Mouse (Mus musculus) erythroblast, adult 5-6 weeks (primary cell): ENCODE data around the gene Cysrt1. TPM values are rescaled to one million over a fixed set of nuclear protein-coding genes. Genes with fewer than 3 reads are reported as not detected.
"Not testable (repeated sequence)": the region's sequence is repeated elsewhere in the genome, so short reads cannot be mapped to it uniquely, and the experiment has no call there.

Experiments
- ATAC-seq: replicated peaks from 2 replicates; pipeline ENCODE4 v1.8.0; 2016; ENCODE audit warnings: moderate number of reproducible peaks, mild to moderate bottlenecking, moderate TSS enrichment, inconsistent platforms; ENCODE audit not compliant: poor library complexity, low FRiP score, severe bottlenecking
- total RNA-seq, 2 experiments: library from RNA; stranded (forward) in 1 of 2; stranded (reverse) in 1 of 2; fragments of 150-400 nt in 1 of 2; fragments of 200-764, 138-1000 nt in 1 of 2; gene quantifications; 2 replicates each; pipeline versions ENCODE4 v1.2.3 to v1.2.4; 2015 to 2017; ENCODE audit warnings: low replicate concordance in 2 of 2

Cysrt1 gene
- total RNA-seq, 2 experiments from 2014 or later: not detected

DNA sequence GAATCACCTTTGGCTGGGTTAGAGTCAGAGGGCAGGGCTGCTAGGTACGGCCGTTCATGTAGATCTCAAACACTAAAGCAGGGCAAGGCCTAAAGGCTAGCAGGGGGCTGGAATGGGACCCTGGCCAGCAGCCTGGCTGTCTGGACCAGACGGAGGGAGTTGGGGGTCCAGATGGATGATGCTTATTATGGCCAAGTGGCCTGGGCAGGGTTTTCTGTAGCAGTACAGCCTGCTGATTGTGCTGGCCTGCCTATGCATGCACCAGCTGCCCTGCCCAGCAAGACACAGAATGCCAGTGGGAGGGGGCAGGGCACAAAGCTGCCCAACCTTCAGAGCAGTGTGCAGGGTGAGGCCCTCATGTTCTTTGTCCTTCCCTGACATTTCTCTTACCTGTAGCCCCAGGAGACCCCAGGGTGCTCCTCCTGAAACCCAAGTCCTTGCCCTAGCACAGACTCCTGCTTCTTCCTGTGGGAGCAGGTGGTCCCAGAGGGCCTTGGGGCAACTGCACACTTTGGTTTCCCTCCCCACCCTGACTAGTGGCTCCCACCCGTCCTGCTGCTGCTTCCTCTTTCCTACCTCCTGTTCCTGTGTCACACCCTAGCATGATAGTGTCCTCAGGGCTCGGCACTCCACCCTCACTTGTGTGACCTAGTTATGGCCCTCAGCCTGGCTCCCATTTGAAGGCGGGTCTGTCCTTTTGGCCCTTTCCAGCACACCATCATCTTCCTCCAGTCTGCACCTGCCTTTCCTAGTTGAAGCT, 23.8 kb upstream of the Cysrt1 start:
- ATAC-seq: no peak

DNA sequence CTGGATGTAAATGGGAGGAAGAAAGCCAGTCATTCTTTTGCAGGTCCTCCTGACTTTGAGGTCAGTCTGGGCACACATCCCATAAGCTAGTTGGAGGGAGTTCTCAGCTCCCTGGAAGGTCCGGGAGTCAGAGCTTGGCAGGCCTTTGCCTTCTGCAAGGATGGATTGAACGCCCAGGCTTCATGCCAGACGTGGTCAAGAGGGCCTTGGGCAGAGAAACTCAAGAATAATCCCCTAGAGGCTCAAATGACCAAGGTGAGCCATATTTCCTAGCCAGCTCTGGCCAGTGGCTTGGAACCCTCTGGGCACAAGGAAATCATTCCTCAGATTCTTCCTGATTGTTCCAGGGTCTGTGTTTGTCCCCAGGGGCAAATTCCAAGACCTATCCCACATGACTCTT, 22.6 kb upstream of the Cysrt1 start:
- no peak for ATAC-seq

DNA sequence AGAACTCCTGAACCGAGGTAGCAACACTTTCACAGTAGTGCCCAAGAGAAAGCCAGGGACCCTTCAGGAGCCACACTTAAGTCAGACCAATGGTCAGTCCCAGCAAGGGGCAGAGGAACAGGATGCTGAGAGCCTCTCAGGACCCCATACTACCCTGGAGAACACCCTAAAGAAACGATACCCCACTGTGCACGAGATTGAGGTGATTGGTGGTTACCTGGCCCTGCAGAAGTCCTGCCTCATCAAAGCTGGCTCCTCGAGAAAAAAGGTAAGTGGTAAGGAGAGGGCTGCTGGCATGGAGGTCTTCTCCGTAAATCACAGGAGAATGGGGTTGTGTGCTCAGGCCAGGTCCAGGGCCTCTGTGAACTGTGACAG, 22.0 kb upstream of the Cysrt1 start:
- ATAC-seq: no peak

DNA sequence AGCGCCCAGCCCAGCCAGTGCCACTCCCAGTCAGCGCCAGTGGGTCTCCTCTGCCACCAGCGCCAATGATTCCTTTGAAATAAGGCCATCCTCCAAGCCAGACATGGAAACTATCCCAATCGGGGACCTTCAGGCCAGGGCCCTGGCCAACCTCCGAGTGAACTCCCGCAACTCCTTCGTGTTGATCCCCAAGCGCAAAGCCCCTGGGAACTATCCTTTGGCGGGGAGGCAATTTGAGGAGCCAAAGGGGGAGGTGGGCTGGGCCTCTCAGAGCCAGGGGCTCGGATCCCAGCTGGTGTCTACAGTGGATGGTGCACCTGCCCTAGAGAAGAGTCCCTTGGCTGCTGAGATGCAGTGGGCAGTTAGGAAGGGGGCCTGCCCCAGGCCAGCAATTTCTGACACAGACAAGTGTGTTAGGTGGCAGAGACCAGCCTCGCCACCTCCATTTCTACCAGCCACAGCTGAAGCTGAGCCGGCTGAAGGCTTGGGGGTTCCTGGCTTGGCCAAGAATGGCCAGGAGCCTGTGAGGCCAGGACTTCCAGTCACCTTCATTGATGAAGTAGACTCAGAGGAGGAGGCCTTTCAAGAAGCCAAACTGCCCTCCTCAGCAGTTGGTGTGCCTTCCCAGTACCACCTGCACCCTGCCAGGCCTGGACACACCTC, 21.5 kb upstream of the Cysrt1 start:
- no peak for ATAC-seq

DNA sequence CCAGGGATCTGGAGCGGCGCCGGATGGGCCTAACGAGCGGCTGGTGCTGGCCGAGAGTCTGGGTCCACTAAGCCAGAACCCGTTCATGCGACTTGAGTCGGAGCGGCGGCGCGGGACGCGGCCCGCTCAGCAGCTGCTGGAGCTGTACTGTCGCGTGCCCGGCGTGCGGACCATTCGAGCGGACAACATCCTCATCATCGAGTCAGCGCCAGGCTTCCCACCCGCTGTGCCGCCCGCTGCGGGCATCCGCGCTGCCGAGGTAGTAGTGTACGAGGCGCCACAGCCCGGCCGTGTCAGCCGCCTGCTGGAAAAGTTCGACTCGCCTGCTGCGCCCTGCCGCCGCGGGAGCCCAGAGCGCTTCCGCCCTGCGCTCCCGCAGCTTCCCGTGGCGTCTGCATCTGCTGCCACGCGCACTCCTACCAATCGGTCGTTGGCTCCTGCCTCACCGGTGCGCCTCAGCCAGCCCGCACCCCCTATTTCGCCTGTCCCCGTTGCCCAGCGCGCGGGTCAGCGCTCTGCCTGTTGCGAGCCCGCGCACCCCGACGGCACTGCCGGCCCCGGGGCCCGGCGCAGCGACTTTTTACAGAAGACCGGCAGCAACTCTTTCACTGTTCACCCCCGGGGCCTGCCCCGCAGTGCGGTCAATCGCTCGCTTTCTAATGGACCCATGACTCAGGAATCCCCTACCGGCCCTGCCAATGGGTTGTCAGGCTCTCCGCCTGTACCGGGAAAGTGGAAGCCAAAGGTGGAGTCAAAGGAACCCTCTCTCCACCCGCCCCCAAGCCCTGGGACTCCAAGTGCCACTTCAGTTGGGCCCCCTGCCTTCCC, 20.8 kb upstream of the Cysrt1 start:
- no peak; the same call in 1 of the 2 replicates for ATAC-seq

DNA sequence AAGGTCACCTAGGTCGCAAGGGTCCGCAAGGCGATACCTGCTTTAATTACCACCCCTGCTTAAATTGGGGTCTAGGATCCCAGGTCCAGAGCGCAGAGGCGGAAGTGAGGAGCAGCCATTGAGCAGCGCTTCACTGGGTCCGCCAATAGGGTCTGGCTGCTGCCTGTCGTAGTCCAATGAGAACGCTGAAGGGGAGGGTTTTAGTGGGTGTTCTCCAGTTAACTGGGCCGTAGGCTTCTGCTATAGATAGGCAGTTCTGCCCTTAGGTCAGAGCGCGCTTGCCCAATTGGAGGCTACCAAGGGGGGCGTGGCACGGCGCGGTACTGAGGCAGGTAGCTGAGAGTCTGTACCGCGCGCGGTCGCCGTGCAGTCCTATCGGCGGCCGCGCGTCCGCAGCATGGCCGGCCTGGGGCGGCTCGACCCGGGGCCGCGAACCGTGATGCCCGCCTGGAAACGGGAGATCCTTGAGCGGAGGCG, 20.1 kb upstream of the Cysrt1 start, which contains the start of gene Tprn:
Tprn (plus strand) TSS at position 328 of the 477 bp plus-strand sequence.
- peak; percentile 96 for ATAC-seq

DNA sequence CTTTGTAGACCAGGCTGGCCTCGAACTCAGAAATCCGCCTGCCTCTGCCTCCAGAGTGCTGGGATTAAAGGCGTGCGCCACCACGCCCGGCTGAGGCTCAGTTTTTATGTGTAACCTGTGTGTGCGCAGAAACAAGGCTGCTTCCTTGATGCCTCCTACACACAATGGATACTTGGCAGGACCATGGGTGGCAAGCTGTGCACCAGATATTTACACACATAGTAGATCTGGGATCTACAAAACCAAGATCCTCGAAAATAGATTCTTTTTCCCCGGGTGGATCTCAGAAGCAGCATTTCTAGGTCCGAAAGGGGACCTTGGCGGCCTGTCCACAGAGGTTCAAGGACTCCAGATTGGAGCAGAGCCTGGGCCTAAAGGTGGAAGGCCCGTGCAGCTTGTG, 19.6 kb upstream of the Cysrt1 start:
- ATAC-seq: peak; percentile 12

DNA sequence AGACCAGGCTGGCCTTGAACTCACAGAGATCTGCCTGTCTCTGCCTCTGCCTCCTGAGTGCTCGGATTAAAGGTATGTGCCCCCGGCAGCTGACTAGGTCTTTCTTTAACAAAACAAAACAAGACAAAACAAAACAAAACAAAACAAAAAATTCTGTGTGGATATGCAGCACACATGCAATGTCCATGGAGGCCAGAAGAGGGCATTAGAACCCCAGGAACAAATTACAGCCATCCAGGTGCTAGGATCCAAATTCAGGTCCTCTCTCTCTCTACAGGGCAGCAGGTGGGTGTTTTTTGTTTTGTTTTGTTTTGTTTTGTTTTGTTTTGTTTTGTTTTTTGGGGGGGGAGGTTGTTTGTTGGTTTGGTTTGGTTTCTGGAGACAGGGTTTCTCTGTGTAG, 16.6 kb upstream of the Cysrt1 start:
- no peak for ATAC-seq

DNA sequence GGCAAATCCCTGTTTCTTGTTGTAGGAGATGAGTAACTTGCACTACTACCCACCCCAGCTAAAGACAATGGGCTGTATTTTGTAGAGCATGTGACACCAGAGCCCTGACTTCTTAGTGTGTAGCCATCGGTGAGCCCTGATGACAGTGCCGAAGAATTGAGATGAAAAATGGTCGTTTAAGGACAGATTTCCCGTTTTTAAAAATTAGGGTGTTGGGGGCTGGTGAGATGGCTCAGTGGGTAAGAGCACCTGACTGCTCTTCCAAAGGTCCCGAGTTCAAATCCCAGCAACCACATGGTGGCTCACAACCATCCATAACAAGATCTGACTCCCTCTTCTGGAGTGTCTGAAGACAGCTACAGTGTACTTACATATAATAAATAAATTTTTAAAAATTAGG, 15.0 kb upstream of the Cysrt1 start:
- not testable (repeated sequence) for ATAC-seq

DNA sequence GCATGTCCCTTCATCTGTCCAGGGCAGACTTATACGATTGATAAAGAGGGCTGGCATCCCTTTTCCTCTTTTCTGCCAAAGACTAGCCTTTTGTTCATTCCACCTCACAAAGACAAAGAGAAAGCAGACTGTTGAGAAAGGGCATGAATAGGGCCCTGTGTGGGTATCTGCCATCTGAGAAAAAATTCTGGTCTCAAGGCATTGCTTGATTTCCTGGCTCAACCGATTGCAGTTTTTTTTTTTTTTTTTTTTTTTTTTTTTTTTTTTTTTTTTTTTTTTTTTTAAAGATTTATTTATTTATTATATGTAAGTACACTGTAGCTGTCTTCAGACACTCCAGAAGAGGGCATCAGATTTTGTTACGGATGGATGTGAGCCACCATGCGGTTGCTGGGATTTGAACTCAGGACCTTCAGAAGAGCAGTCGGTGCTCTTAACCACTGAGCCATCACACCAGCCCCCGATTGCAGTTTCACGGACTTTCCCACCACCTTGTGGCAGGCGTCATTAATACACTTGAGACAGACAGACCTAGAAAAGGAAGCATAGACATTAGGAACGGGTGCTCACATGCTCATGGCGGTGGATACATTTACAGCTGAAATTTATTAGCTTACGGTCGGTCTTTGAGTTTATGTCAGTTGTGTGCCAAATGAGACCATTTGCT, 14.3 kb upstream of the Cysrt1 start:
- not testable (repeated sequence) for ATAC-seq

DNA sequence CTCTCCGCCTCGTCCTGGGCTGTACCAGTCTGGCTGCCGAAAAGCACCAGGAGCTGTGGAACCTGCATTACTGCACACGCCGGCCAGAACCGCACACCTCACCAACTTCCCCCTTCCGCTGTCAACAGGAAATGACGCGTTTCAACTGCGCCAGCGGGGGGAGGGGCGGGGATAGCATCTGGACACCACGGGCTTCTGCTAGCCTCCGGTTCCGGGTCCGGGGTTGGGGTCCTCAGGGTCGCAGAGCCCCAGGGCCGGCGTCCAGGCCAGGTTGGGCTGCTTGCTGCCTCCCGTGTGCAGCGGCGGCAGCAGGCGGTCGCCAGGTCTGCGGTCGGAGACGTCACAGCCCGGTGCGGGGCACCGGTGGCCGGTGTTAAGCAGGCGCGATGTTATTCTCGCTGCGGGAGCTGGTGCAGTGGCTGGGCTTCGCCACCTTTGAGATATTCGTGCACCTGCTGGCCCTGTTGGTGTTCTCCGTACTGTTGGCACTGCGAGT, 13.1 kb upstream of the Cysrt1 start, which contains the start of gene Tmem203:
Tmem203 (plus strand) TSS at position 156 of the 496 bp plus-strand sequence.
- peak; percentile 91 for ATAC-seq

DNA sequence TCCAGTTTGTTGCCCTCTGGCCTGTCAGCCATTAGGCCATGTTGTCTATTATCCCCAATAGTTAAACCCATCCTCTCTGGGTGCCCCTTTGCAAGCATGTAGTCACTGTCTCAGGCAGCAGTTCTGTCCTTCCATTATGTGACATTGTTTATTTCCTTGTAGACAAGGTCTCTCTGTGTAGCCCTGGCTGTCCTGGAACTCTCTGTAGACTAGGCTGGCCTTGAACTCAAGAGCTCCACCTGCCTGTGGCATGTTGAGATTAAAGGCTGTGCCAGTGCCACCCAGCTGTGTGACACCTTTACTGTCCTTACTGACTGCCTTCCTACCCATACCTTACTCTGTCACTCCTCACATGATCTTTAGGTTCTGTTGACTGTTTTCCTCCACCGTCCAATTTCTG, 10.1 kb upstream of the Cysrt1 start:
- ATAC-seq: no peak

DNA sequence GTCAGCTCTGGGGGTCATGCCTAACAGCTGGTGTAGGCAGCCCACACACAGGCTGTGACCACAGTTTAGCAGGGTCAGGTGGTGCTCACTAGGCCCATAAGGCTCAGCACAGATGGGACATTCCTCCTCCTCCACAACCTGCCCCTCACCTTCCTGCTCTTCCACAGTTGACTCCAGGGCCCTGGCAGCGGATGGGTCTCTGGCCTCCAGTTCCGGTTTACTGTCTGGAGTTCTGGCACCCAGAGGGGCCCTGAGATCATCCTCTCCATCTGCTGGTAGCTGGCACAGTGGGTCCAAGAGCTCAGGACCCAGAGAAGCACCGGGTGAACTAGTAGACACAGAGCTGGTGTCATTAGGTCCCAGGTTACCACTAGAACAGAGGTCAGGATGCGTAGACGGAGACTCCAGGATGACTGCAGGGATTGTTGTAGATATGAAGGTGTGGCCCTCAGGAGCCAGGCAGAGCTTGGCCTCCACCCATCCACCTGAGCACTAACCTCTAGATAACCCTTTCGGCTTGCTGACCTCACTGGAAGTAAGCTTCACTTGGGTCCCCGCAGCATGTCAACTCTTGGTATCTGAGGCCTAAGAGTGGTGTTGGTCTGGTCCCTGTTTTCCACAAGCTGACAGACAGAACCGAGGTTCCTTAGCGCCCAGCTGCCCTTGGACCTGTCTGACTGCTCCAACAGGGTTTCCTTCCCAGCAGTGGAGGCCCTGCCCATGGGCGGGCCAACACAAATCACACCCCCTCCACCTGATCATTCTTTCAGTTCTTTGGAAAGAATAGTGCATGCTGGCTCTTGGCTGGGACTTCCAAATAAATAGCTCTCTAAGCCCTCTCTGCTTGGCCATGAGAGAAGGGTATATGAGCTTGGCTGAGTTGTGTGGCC, 4.2 kb upstream of the Cysrt1 start, which contains the start of gene AL732309.1:
AL732309.1 (minus strand) TSS at position 681 of the 890 bp plus-strand sequence.
- no peak for ATAC-seq

DNA sequence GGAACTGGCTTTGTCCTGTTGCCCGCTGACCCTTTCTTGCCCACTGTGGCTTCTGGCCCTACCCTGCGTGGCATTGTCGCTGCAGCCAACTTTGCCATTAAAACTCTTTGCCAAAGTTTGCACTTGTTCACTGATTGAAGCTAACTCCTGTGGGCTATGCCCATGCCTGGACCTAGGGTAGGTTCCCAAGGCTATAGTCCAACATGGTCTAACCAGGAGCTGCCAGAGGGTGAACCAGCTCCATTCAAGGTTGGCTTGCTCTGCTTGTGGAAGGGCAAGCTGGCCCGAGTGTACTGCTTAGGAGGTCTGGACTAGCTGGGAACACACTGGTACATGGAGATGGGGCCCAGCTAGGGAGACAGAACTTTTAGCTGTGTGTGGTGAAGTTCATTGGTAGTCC, 1.9 kb upstream of the Cysrt1 start:
- ATAC-seq: no peak

DNA sequence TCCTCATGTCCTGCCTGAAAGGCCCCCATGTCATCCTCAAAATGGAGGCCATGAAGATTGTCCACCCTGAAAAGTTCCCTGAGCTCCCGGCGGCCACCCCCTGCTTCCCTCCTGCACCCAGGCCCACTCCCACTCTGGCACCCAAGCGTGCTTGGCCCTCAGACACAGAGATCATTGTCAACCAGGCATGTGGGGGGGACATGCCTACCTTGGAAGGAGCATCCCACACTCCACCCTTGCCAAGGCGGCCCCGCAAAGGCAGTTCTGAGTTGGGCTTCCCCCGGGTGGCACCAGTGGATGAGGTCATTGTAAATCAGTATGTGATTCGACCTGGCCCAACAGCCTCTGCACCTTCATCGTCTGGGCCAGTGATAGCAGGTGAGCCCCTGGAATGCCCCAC, 1.1 kb upstream of the Cysrt1 start:
- ATAC-seq: no peak

DNA sequence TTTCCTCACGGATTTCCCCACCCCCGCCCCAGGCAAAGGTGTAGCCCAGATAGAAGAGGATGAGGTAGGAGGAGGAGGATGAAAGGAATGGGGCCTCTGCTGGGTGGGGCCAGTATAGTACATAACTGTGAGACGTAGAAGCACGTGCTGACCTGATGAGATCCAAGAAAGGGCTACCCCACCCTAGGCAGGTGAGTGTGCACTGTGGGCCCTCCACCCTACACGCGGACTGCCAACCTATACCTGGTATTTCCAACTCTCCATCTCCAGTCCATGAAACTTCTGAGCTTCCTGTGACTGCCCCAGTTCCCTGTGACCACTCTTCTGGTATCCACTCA, 845 bp downstream of the Cysrt1 start:
- no peak for ATAC-seq

DNA sequence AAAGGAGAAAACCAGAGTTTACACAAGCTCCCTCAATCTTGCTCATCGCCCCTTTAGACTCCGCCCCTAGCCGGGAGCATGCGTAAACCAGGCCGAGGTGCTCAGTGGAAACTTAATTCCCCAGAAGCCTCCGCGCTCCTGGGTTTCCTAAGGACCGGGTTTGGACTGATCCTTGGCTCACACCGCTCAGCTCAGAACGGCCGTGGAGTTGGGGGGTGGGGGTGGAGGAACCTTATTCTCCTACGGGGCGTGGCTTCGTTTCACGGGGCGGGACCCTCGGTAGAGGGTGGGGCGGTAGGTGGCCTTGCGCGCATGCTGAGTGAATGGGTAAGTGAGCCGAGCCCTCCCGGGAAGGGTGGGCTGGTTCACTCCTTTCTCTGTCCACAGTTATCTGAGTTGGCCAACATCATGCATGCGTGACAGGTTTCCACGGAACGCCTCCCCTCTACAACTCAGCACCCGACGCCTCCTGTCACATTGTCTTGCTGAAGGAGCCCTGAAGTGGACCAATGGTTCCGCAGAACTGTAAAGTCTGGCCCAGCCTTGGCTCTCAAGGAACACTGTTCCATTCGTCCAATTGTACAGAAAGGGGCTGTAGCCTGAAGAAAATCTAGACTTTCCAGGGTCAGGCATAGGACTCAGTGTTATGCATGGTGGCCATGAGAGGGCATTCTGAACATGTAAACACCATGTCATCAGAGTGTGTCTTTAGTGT, 1.4 kb downstream of the Cysrt1 start:
- no peak for ATAC-seq

DNA sequence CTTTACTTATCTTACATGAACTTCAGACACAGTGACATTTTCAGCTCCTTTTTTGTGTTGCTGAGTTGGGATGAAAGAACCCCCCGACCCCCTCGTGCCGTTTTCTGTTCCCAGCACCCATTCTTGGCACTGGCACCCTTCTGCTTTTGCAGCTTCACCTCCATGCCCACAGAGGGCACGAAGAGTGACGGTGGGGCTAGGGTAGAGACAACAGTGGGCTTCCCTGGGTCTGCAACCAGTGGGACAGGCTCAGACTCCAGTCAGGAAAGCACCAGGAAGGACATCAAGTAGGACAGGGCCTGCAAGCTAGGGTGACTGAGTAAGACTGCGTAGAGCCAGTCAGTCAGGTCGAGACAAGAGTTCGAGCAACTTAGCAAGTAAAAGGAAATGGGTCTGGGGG, 1.9 kb downstream of the Cysrt1 start:
- no peak for ATAC-seq
